Mouse (Mus musculus): ENCODE data around the gene Psrc1. TPM values are rescaled to one million over a fixed set of nuclear protein-coding genes. Genes with fewer than 3 reads are reported as not detected.

Gene Psrc1
- total and polyA plus RNA-seq, 2 experiments from 2014 or later: 6.5 to 10.5 TPM

DNA sequence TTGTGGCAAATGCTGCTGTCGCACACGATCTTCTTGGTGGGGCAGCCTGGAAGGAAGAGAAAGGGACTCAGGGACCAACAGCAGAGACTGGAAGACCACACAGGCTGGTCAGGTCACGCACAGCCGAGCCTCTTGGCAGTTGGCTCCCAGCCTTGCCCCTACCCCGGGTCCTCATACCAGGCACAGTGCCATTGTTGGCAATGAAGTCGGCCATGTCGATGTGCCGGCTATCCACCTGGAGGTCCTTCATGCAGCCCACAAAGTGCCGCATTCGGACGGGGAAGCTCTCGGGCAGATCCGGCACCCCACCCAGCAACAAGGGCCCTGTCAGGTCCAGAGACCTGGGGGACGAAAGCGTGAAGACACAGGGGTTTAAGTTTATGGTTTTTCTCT lies 18.9 kb downstream of the Psrc1 start:
- ATAC-seq (no peak), DNase-seq (no peak)
- peaks cover 84% of the 10 kb centered on the region for H3K36me3 ChIP-seq (ENCODE audit: insufficient read depth)
- no peak for TF ChIP-seq CTCF (IDR thresholded peaks at IDR 0.05; ENCODE audit: low read depth)
- no peak overlapping the region for H3K4me2 ChIP-seq (ENCODE audit: low read depth)
- WGBS: 63% methylated on average over 15 of the region's 15 CpGs
- 0 out of 2 replicates have a peak overlapping the region, but pooled peaks have one; percentile 10 for H3K27ac ChIP-seq (ENCODE audit: low read depth, low read length)
- H3K4me1 ChIP-seq (ENCODE audit: insufficient read depth): peaks cover 6% of the 10 kb centered on the region; the same call in 1 of the 2 replicates
- H3K9ac ChIP-seq: no peak overlapping the region
- no peaks in the 10 kb centered on the region for H3K27me3 ChIP-seq (ENCODE audit: insufficient read depth, low read length)
- H3K4me3 ChIP-seq (ENCODE audit: low read depth, low read length): no peak overlapping the region
- H3K9me3 ChIP-seq (ENCODE audit: low read length): no peaks in the 10 kb centered on the region

DNA sequence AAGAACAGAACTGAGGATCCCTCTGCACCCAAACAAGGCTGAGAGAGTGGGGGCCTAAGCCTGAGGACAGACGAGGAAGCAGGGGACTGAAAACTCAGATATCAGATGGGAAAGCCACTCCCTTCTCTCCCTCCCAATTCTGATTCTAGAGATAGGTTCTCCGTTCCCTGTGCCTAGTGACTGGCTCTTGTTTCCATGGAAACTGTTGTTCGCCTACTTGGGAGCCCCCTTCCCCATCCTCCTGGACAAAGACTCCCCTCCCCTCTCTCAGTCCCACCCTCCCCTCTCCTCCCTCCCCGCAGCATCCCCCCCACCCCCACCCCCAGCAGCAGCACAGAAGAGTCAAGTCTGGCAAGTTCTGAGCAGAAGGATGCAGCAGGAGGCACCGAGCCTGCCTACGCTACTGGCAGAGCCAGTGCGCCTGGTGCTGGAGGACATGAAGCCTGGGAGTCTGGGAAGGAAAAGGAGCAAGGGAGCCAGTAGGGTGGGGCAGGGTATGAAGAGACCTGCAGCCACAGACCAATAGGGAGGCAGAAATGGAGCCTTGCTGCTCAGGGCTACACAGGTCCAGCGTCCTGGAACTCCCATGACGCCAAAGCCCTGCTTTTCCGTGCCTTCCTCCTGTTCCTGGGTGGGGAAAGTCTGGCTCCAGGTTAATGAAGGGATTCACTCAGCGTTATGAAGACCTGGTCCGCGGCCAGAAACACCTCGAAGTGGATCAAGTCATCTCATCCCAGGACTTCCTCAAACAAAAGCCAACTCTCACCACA lies 22.1 kb downstream of the Psrc1 start:
- Histone ChIP-seq H3K4me2 (ENCODE audit: low read depth) (no peak overlapping the region; the same call in 1 of the 2 replicates), H3K9me3 (ENCODE audit: low read length) (no peaks in the 10 kb centered on the region), H3K27ac (ENCODE audit: low read depth, low read length) (peak overlapping the region; percentile 72), H3K9ac (no peak overlapping the region), H3K27me3 (ENCODE audit: insufficient read depth, low read length) (no peaks in the 10 kb centered on the region), H3K36me3 (ENCODE audit: insufficient read depth) (peaks cover 52% of the 10 kb centered on the region), H3K4me1 (ENCODE audit: insufficient read depth) (peaks cover 21% of the 10 kb centered on the region), H3K4me3 (ENCODE audit: low read depth, low read length) (no peak overlapping the region)
- DNase-seq: peak; percentile 73
- peak; percentile 62 for ATAC-seq
- no peak for TF ChIP-seq CTCF (IDR thresholded peaks at IDR 0.05; ENCODE audit: low read depth)
- 23% methylated on average over 14 of the region's 14 CpGs for WGBS

DNA sequence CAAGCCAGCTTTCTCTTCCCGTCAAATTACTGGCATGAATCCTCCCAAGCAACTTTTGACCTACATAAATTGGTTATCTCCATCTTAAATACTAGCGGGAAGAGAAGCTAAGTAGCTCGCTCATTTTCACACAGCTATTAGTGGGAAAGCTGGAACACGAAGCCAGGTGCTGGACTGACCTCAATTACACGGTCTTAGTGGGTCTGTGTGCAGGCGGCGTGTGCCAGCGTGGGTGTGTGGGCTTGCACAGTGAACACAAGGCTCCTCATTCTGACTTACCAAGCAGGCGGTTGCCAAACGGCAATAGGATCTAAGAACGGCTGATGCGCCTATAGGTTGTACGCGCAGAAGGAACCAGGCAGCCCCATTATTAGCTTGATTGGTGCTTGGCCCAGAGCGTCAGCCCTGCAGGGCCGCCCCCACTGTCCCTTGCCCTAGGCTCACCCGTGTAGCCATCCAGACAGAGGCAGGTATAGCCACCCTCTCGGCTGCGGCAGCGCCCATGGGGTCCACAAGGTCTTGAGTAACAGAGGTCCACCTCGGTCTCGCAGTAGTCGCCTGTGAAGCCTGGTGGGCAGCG lies 22.8 kb downstream of the Psrc1 start:
- Histone ChIP-seq H3K4me3 (ENCODE audit: low read depth, low read length) (no peak overlapping the region), H3K9me3 (ENCODE audit: low read length) (no peaks in the 10 kb centered on the region), H3K36me3 (ENCODE audit: insufficient read depth) (peaks cover 45% of the 10 kb centered on the region), H3K27me3 (ENCODE audit: insufficient read depth, low read length) (no peaks in the 10 kb centered on the region), H3K27ac (ENCODE audit: low read depth, low read length) (peak overlapping the region; percentile 72), H3K4me1 (ENCODE audit: insufficient read depth) (peaks cover 28% of the 10 kb centered on the region), H3K4me2 (ENCODE audit: low read depth) (no peak overlapping the region), H3K9ac (no peak overlapping the region)
- no peak for TF ChIP-seq CTCF (IDR thresholded peaks at IDR 0.05; ENCODE audit: low read depth)
- no peak for DNase-seq
- WGBS: 67% methylated on average over 24 of the region's 24 CpGs
- no peak for ATAC-seq

DNA sequence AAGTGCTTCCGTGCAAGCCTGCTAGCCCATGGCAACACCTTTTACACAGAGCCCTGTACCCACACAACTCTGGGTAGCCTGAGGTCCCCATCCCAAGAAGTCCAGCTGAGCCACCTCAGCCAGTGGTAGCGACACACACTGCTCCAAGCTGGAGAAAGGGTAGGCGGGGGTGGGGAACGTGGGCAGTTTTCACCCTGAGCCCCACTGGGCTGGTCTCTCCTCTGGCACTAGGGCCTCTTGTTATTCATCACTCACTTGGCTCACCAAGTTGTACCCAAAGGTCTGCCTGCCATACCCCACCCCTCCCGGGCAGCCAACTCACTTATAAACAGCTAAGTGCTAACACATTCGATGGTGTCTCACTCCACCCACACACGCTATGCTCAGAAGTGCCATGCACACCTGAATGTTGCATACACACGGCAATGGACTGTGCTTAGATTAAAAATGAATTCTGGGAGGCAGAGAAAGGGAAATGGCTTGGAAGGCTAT lies 24.9 kb downstream of the Psrc1 start:
- H3K9ac ChIP-seq: no peak overlapping the region
- no peak overlapping the region for H3K4me3 ChIP-seq (ENCODE audit: low read depth, low read length)
- no peak for DNase-seq
- WGBS: 82% methylated on average over 8 of the region's 8 CpGs
- H3K4me2 ChIP-seq (ENCODE audit: low read depth): no peak overlapping the region
- peaks cover 39% of the 10 kb centered on the region for H3K4me1 ChIP-seq (ENCODE audit: insufficient read depth)
- no peak for TF ChIP-seq CTCF (IDR thresholded peaks at IDR 0.05; ENCODE audit: low read depth)
- H3K27me3 ChIP-seq (ENCODE audit: insufficient read depth, low read length): no peaks in the 10 kb centered on the region
- no peak overlapping the region for H3K27ac ChIP-seq (ENCODE audit: low read depth, low read length)
- H3K9me3 ChIP-seq (ENCODE audit: low read length): 0 out of 2 replicates have a peak, but pooled peaks cover 3% of the 10 kb centered on the region
- H3K36me3 ChIP-seq (ENCODE audit: insufficient read depth): peaks cover 42% of the 10 kb centered on the region
- no peak for ATAC-seq

DNA sequence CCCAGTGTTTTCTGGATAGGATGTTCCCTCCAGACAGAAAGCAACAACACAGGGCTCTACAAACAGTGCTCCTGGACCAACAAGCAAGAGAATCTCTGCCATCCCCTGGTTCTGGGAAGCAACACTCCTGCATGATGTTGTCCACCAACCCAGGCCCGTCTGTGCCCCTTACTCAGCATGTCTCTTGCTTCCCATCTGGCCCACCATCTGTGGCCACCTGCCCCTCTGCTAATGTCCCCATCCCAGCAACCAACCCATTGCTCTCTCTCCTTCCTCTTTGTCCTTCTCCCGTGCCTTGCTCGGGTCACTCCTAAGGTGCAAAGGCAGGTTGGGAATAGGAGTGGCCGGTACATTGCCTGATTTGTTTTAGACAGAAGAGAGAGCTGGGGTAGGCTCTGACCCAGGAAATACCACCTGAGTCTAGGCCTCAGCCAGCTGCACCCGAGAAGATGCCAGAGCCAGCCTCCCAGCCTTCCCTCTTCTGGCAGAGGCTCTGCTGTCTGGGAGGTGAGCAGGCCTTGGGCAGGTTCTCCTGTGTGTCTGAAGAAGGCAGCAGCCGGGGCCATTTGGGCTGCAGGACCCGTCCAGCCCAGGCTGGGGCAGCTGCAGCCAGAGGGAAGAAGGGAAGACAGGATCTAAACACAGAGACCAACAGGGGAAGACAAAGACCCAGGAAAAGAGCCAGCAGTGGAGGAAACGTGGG lies 26.2 kb downstream of the Psrc1 start:
- no peak for TF ChIP-seq CTCF (IDR thresholded peaks at IDR 0.05; ENCODE audit: low read depth)
- no peaks in the 10 kb centered on the region for H3K27me3 ChIP-seq (ENCODE audit: insufficient read depth, low read length)
- H3K4me1 ChIP-seq (ENCODE audit: insufficient read depth): peaks cover 40% of the 10 kb centered on the region
- H3K9me3 ChIP-seq (ENCODE audit: low read length): 0 out of 2 replicates have a peak, but pooled peaks cover 6% of the 10 kb centered on the region
- ATAC-seq (peak; percentile 5; the same call in 1 of the 2 replicates), DNase-seq (peak; percentile 67)
- H3K27ac ChIP-seq (ENCODE audit: low read depth, low read length): peak overlapping the region; percentile 92
- H3K36me3 ChIP-seq (ENCODE audit: insufficient read depth): peaks cover 38% of the 10 kb centered on the region
- 16% methylated on average over 8 of the region's 8 CpGs for WGBS
- peak overlapping the region; percentile 27 for H3K4me3 ChIP-seq (ENCODE audit: low read depth, low read length)
- peak overlapping the region; percentile 63 for H3K9ac ChIP-seq
- peak overlapping the region; percentile 64 for H3K4me2 ChIP-seq (ENCODE audit: low read depth)

DNA sequence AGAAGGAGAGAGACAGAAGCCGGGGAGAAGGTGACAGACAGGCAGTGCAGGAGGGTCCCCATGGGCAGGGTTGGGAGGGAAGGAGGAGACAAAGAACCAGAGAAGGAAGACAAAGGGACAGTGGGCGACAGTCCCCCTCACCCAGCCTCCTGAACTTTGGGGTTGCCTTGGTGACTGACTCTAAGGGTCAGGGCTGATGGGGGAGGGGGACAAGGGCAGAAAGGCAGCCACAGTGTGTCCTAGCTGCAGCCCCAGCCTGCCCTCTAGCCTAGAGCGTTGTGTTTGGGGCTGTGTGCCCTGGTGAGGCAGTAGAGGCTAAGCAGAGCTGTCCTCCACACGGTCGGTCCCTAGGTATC lies 26.7 kb downstream of the Psrc1 start:
- Histone ChIP-seq H3K9me3 (ENCODE audit: low read length) (0 out of 2 replicates have a peak, but pooled peaks cover 6% of the 10 kb centered on the region), H3K36me3 (ENCODE audit: insufficient read depth) (peaks cover 34% of the 10 kb centered on the region), H3K27ac (ENCODE audit: low read depth, low read length) (peak overlapping the region; percentile 92), H3K4me3 (ENCODE audit: low read depth, low read length) (peak overlapping the region; percentile 27), H3K9ac (peak overlapping the region; percentile 63), H3K4me1 (ENCODE audit: insufficient read depth) (peaks cover 44% of the 10 kb centered on the region), H3K4me2 (ENCODE audit: low read depth) (peak overlapping the region; percentile 64), H3K27me3 (ENCODE audit: insufficient read depth, low read length) (no peaks in the 10 kb centered on the region)
- WGBS: 9% methylated on average over 5 of the region's 5 CpGs
- ATAC-seq (peak; percentile 30; the same call in 1 of the 2 replicates), DNase-seq (no peak)
- TF ChIP-seq CTCF (IDR thresholded peaks at IDR 0.05; ENCODE audit: low read depth): no peak
